ENCODE assay signal across 8 mouse cellular contexts in the genomic region with DNA sequence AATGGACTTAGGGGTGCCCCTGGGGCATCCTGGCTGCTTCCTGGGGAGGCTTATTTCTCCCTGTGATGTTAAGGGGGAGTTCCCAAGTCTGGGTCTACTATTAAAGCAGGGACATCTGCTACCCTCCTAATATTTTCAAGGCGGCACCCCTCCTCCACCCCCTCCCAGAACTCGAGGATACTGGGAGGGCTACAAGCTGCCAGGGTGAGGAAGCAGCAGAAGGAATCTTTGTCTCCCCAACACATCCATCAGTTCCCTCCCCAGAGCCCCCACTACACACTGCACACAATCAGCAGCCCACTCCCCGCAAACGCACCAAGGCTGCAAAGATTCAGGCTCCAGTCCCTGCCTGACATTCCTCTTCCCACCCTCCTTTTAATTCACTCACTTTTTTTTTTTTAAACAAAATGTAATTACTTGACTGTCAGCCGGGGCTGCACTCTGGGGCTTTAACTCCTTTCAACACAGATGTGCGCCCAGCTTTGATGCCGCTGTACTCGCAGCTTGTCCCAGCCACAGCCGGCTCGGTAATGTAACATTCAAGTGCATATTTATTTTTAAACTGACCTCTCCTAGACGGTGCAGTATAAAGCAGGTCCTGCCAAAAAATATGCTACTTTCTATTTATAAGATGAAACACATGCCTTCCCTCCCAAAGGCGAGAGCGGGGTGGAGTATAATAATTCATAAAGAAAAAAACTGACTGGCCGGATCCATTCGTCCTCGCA. TPM values are rescaled to one million over a fixed set of nuclear protein-coding genes. Genes with fewer than 3 reads are reported as not detected.
DNase-seq lines count a peak whose midpoint lies in the region; ATAC-seq and TF ChIP-seq lines count a peak whose summit lies in the region.

No protein-coding gene starts in this region.

- no peak for TF ChIP-seq EP300 in CH12.LX (IDR thresholded peaks at IDR 0.05; ENCODE audit: low read length)

- H3K4me3 ChIP-seq in CH12.LX (replicated peaks in 1 of 3; ENCODE audit: low read depth in 2 of 3, low read length in 2 of 3, poor library complexity in 1 of 3) (peak overlapping the region; percentile 70 to 72 (median 71)), myocyte (peak overlapping the region; percentile 97)

- peaks cover 7% of the 10 kb centered on the region for H3K27me3 ChIP-seq in CH12.LX (replicated peaks)
- no peaks in the 10 kb centered on the region for H3K27me3 ChIP-seq in myocyte (ENCODE audit: control insufficient read depth, insufficient read depth, insufficient read length)

- peak overlapping the region; percentile 48; the same call in 1 of the 2 replicates for H3K9ac ChIP-seq in CH12.LX (ENCODE audit: insufficient read depth, low read depth)

- dilution Hi-C loops in CH12.LX (cut with MboI; ENCODE audit: extremely low pct_ligation_motif_present, extremely low pct_unique_long_range_greater_than_20kb, low sequenced_read_pairs) = no loop called here

- no peaks in the 10 kb centered on the region for H3K79me2 ChIP-seq in CH12.LX (replicated peaks; ENCODE audit: control insufficient read depth, extremely low read depth, insufficient read depth, poor library complexity, severe bottlenecking)
- peaks cover 56% of the 10 kb centered on the region for H3K79me2 ChIP-seq in myocyte (ENCODE audit: control insufficient read depth, insufficient read depth)

- H3ac ChIP-seq in myocyte (ENCODE audit: control insufficient read depth, insufficient read length) = peak overlapping the region; percentile 57

- no peak overlapping the region for H3K27ac ChIP-seq in CH12.LX (ENCODE audit: insufficient read depth, low read depth)

- ATAC-seq in monocyte, adult 5-6 weeks (replicated peaks; ENCODE audit: insufficient number of reproducible peaks, low FRiP score, low TSS enrichment, poor library complexity, severe bottlenecking) = no peak

- DNase-seq in CH12.LX (ENCODE audit: extremely low read depth) (peak; percentile 15), NIH3T3 (ENCODE audit: low read depth) (peak; percentile 74)
- DNase-seq in gastrocnemius, postnatal 25 days = peak; percentile 38
- peak; percentile 32 for DNase-seq in kidney, postnatal 10 days
- no peak for DNase-seq in urinary bladder, adult 2 months (ENCODE audit: low spot score)
- DNase-seq in layer of hippocampus, postnatal 14 days (ENCODE audit: low spot score in 2 of 2) = no peak

- TF ChIP-seq CTCF in CH12.LX (conservative IDR thresholded peaks at IDR 0.05 in 1 of 2, IDR thresholded peaks at IDR 0.05 in 1 of 2; ENCODE audit: low read depth in 2 of 2, low read length in 2 of 2) = no peak

- in situ Hi-C loops in CH12.LX (cut with MboI; ENCODE audit: low pct_ligation_motif_present, low pct_unique_long_range_greater_than_20kb, low sequenced_read_pairs) = loop anchor here (10.0 to 25.0 kb wide), 3 partner anchors 111 to 241 kb away; no protein-coding TSS in a partner anchor

- peak overlapping the region; percentile 88 for H3K4me2 ChIP-seq in CH12.LX (ENCODE audit: insufficient read depth, low read depth, poor library complexity, severe bottlenecking)
- H3K4me2 ChIP-seq in myocyte (ENCODE audit: low read depth) = peak overlapping the region; percentile 72

- TF ChIP-seq RAD21 in CH12.LX (IDR thresholded peaks at IDR 0.05; ENCODE audit: low read depth, low read length) = no peak

- TF ChIP-seq POLR2A in CH12.LX (IDR thresholded peaks at IDR 0.05; ENCODE audit: low read depth, low read length) = no peak
- TF ChIP-seq POLR2A in myocyte (IDR thresholded peaks at IDR 0.05; ENCODE audit: insufficient read length, low read depth) = peak; percentile 17

- no peaks in the 10 kb centered on the region for H3K9me3 ChIP-seq in CH12.LX (replicated peaks; ENCODE audit: low read length)

- H3K36me3 ChIP-seq in CH12.LX (replicated peaks in 1 of 2; ENCODE audit: control insufficient read depth in 1 of 2, insufficient read depth in 1 of 2, low read length in 1 of 2) = peaks cover 0 to 31% of the 10 kb centered on the region in 2 experiments
- peaks cover 20% of the 10 kb centered on the region for H3K36me3 ChIP-seq in myocyte (ENCODE audit: control insufficient read depth, insufficient read depth)

- peaks cover 0 to 37% of the 10 kb centered on the region in 2 experiments; a peak in 2 of 4 replicates for H3K4me1 ChIP-seq in CH12.LX (ENCODE audit: control insufficient read depth in 1 of 2, insufficient read depth in 2 of 2)

TF ChIP-seq in CH12.LX, 34 proteins besides CTCF, POLR2A, EP300 and RAD21:
- TF ChIP-seq RCOR1 (conservative IDR thresholded peaks at IDR 0.05; ENCODE audit: low read depth, low read length) (no peak), MAFK (IDR thresholded peaks at IDR 0.05; ENCODE audit: insufficient replicate concordance, low read length) (no peak), UBTF (IDR thresholded peaks at IDR 0.05; ENCODE audit: low read depth, low read length) (no peak), ZNF384 (IDR thresholded peaks at IDR 0.05; ENCODE audit: low read depth, low read length) (no peak), MAX (IDR thresholded peaks at IDR 0.05; ENCODE audit: low read length) (0 out of 2 replicates have a peak, but pooled peaks have one; percentile 11)
TF ChIP-seq in CH12.LX: peak in this region for 1.

TF ChIP-seq in myocyte, 11 proteins besides CTCF, POLR2A, EP300 and RAD21:
- no peak for TF ChIP-seq MAX (IDR thresholded peaks at IDR 0.05; ENCODE audit: low read depth)
- no peak for TF ChIP-seq TCF12 (IDR thresholded peaks at IDR 0.05; ENCODE audit: insufficient read depth, poor library complexity, severe bottlenecking)
- TF ChIP-seq MYOD1 (IDR thresholded peaks at IDR 0.05; ENCODE audit: control insufficient read depth in 1 of 3, insufficient read length in 2 of 3, low read depth in 2 of 3) = no peak
- TF ChIP-seq REST (IDR thresholded peaks at IDR 0.05; ENCODE audit: insufficient read depth, insufficient read length) = no peak
- no peak for TF ChIP-seq USF1 (IDR thresholded peaks at IDR 0.05; ENCODE audit: low read depth)
- no peak for TF ChIP-seq E2F4 (IDR thresholded peaks at IDR 0.05; ENCODE audit: insufficient read depth)
- no peak for TF ChIP-seq CEBPB (IDR thresholded peaks at IDR 0.05; ENCODE audit: insufficient read depth, poor library complexity, severe bottlenecking)
- no peak for TF ChIP-seq MYOG (IDR thresholded peaks at IDR 0.05; ENCODE audit: control insufficient read depth in 1 of 3, insufficient read depth in 1 of 3, insufficient read length in 2 of 3, low read depth in 2 of 3)
- TF ChIP-seq TCF3 (IDR thresholded peaks at IDR 0.05; ENCODE audit: insufficient read length, low read depth) = no peak
- TF ChIP-seq POLR2AphosphoS2 (IDR thresholded peaks at IDR 0.05; ENCODE audit: insufficient read length, low read depth) = no peak
- no peak for TF ChIP-seq SRF (IDR thresholded peaks at IDR 0.05; ENCODE audit: control insufficient read depth, insufficient read length, low read depth)
TF ChIP-seq in myocyte: peak in this region for 0.

RNA-seq across cellular contexts. Expression of gene Cdc42ep3, which starts 1.3 kb away (rescaled TPM):
- 3.9 and 5.5 TPM in 2 replicates for total RNA-seq in CH12.LX (2012; rRNA removed)
- total RNA-seq in CH12.LX (2014; rRNA removed) = 25.6 and 30.8 TPM in 2 replicates
- 7.6 and 8.2 TPM in 2 replicates for polyA plus RNA-seq in CH12.LX (2012; ENCODE audit: insufficient read length, low read depth)
- 10 to 100 TPM; 25.4 to 27.8 TPM for total RNA-seq in gastrocnemius, postnatal 25 days (2021)
- polyA plus RNA-seq in myocyte (2012; fragmentation: generic; extraction: Trizol) = 42.8 TPM
- 291 and 304 TPM in 2 replicates for polyA plus RNA-seq in urinary bladder, adult 2 months (2012; rRNA removed)
- total RNA-seq in layer of hippocampus, postnatal 14 days (2021) = 1 to 10 TPM; 6.2 to 9.8 TPM
- total RNA-seq in monocyte, adult 5-6 weeks (2017) = 92.2 to 123 TPM (median 110 TPM) in 3 replicates

Comparison
In these comparisons a context has a peak if more than half of its experiments do, and no peak if none do; other contexts are left out.
1. DNase-seq: peak in CH12.LX (single experiment), NIH3T3 (single experiment), gastrocnemius, postnatal 25 days (single experiment) and kidney, postnatal 10 days (single experiment); none in urinary bladder, adult 2 months (single experiment) and layer of hippocampus, postnatal 14 days (0 of 2).